Mouse (Mus musculus): ENCODE measurements around the gene Klrc3. TPM values are rescaled to one million over a fixed set of nuclear protein-coding genes. Genes with fewer than 3 reads are reported as not detected.

Klrc3 gene
- polyA plus RNA-seq, 1 experiment from 2014 or later, result not detected

Small RNA genes within 50 kb of the gene (microRNA-seq; reads per million reads assigned to microRNA genes)
- gene Mir680-1, result not detected

Other genes starting within 250 kb of the Klrc3 start
- 0.55 and 0.77 TPM in 2 replicates for gene Clec1b, start 246.0 kb downstream of the Klrc3 start, polyA plus RNA-seq (2015; fragmentation: Nextera tagmentation; extraction: Ambion mirVana)
- 0.10 and 0.24 TPM in 2 replicates for gene Clec9a, start 234.5 kb downstream of the Klrc3 start, polyA plus RNA-seq (2015; fragmentation: Nextera tagmentation; extraction: Ambion mirVana)
- 1.9 and 2.6 TPM in 2 replicates for gene Clec1a, start 191.3 kb downstream of the Klrc3 start, polyA plus RNA-seq (2015; fragmentation: Nextera tagmentation; extraction: Ambion mirVana)
- gene Olr1, start 136.2 kb downstream of the Klrc3 start, polyA plus RNA-seq (2015; fragmentation: Nextera tagmentation; extraction: Ambion mirVana), result 0.04 TPM in 1 of 2 replicates, not detected in the other
- gene Tmem52b, start 130.8 kb downstream of the Klrc3 start, polyA plus RNA-seq (2015; fragmentation: Nextera tagmentation; extraction: Ambion mirVana), result 0.10 TPM in 1 of 2 replicates, not detected in the other
- gene Gabarapl1, start 110.2 kb downstream of the Klrc3 start, polyA plus RNA-seq (2015; fragmentation: Nextera tagmentation; extraction: Ambion mirVana), result 189 and 223 TPM in 2 replicates
- 0.10 TPM in 1 of 2 replicates, not detected in the other for gene Klre1, start 65.4 kb downstream of the Klrc3 start, polyA plus RNA-seq (2015; fragmentation: Nextera tagmentation; extraction: Ambion mirVana)
- 2.3 TPM in 1 of 2 replicates, not detected in the other for gene Klrd1, start 51.6 kb downstream of the Klrc3 start, polyA plus RNA-seq (2015; fragmentation: Nextera tagmentation; extraction: Ambion mirVana)
- gene Klrk1, start 19.5 kb downstream of the Klrc3 start, polyA plus RNA-seq (2015; fragmentation: Nextera tagmentation; extraction: Ambion mirVana), result 0.20 and 1.5 TPM in 2 replicates
- 0.46 TPM in 1 of 2 replicates, not detected in the other for gene Klrc2, start 17.4 kb upstream of the Klrc3 start, polyA plus RNA-seq (2015; fragmentation: Nextera tagmentation; extraction: Ambion mirVana)
- gene Klrc1, start 35.6 kb upstream of the Klrc3 start, polyA plus RNA-seq (2015; fragmentation: Nextera tagmentation; extraction: Ambion mirVana), result 0.74 TPM in 1 of 2 replicates, not detected in the other
- 0.37 TPM in 1 of 2 replicates, not detected in the other for gene Klri1, start 73.8 kb upstream of the Klrc3 start, polyA plus RNA-seq (2015; fragmentation: Nextera tagmentation; extraction: Ambion mirVana)
- 0.15 TPM in 1 of 2 replicates, not detected in the other for gene Klri2, start 97.1 kb upstream of the Klrc3 start, polyA plus RNA-seq (2015; fragmentation: Nextera tagmentation; extraction: Ambion mirVana)
- not detected in 2 replicates for gene Gm156, start 140.9 kb upstream of the Klrc3 start, polyA plus RNA-seq (2015; fragmentation: Nextera tagmentation; extraction: Ambion mirVana)
- gene Gm17631, start 219.3 kb upstream of the Klrc3 start, polyA plus RNA-seq (2015; fragmentation: Nextera tagmentation; extraction: Ambion mirVana), result not detected in 2 replicates
- not detected in 2 replicates for gene Klra17, start 233.3 kb upstream of the Klrc3 start, polyA plus RNA-seq (2015; fragmentation: Nextera tagmentation; extraction: Ambion mirVana)